Mouse (Mus musculus): Measurements from ENCODE around the gene Golga7b.

GRCm38 (mm10) chr19:42288361-42288760 is 41.0 kb downstream of the Golga7b start:
- TF ChIP-seq EP300 (IDR thresholded peaks at IDR 0.05; ENCODE audit: insufficient read depth, low read depth, low read length): no peak
- TF ChIP-seq CTCF (IDR thresholded peaks at IDR 0.05): no peak
- no peak for TF ChIP-seq POLR2A (IDR thresholded peaks at IDR 0.05; ENCODE audit: insufficient read depth, low read depth, low read length)

All from heart, adult 2 months (tissue).